Mouse (Mus musculus) kidney, embryonic 16.5 days (tissue): ENCODE results near the gene Rcan3. TPM values are rescaled to one million over a fixed set of nuclear protein-coding genes. Genes with fewer than 3 reads are reported as not detected.

Experiments
- ATAC-seq: fragments of 200-750 bp; cut with Nextera tagmentation; 2 replicates; pipeline ENCODE4 v1.8.0; 2017; ENCODE audit warnings: moderate TSS enrichment; ENCODE audit not compliant: low FRiP score, low TSS enrichment
- H3K27ac ChIP-seq: fragments of 300-500 bp; sonication (generic); 2 replicates; pipeline ENCODE4 v1.5.1; 2014; ENCODE audit warnings: low read length
- H3K27me3 ChIP-seq: fragments of 300-500 bp; sonication (generic); 2 replicates; pipeline ENCODE4 v1.6.1; 2014; ENCODE audit warnings: low read length, control low read depth, mixed read lengths; ENCODE audit not compliant: insufficient read depth
- H3K36me3 ChIP-seq: fragments of 300-500 bp; sonication (generic); 2 replicates; pipeline ENCODE4 v1.6.1; 2014; ENCODE audit warnings: low read length, control low read depth, mixed read lengths; ENCODE audit not compliant: insufficient read depth
- H3K4me1 ChIP-seq: fragments of 300-500 bp; sonication (generic); 2 replicates; pipeline ENCODE4 v1.6.1; 2014; ENCODE audit warnings: low read length, control low read depth, mixed read lengths; ENCODE audit not compliant: insufficient read depth
- H3K4me2 ChIP-seq: fragments of 300-500 bp; sonication (generic); replicated peaks from 2 replicates; pipeline ENCODE4 v1.6.1; 2014; ENCODE audit warnings: low read depth, low read length
- H3K4me3 ChIP-seq: fragments of 300-500 bp; sonication (generic); 2 replicates; pipeline ENCODE4 v1.5.1; 2014; ENCODE audit warnings: mild to moderate bottlenecking, low read length
- H3K9ac ChIP-seq: fragments of 300-500 bp; sonication (generic); replicated peaks from 2 replicates; pipeline ENCODE4 v1.6.1; 2014; ENCODE audit warnings: low read length
- H3K9me3 ChIP-seq: fragments of 300-500 bp; sonication (generic); 2 replicates; pipeline ENCODE4 v1.6.1; 2016; ENCODE audit warnings: low read length, control low read depth
- WGBS: fragments of 180-500 bp; shearing (Covaris S2); extraction: QIAGEN DNeasy Blood & Tissue Kit; methylation state at CpG from one replicate; pipeline ENCODE4 v1.1.7; 2014; 5-methylcytosine and 5-hydroxymethylcytosine counted together
- polyA plus RNA-seq: library from polyadenylated mRNA; unstranded; fragments of >200 nt; fragmentation: Nextera tagmentation; extraction: Ambion mirVana; gene quantifications from 2 replicates; pipeline ENCODE4 v1.2.1, GENCODE M21; 2015

Rcan3 gene
- polyA plus RNA-seq, 1 experiment from 2014 or later: 15.3 TPM

DNA sequence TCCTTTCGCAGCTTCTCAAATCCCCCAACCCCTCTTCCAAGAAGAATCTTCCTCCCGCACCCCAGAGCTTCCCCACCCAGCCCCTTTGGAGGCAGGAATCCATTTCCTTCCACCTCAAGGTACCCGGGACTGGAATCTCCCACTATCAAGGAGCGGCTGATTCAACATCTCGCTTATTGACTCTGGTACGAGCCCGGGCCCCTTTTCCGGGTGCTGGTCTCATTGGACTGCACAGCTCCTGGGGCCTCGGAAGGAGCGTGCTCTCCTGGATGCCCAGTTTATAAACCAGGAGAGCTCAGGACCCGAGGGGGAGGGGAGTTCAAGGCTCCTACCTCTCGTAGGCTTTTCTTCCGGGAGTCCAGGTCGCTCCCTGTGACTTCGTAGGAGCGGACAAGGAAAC lies 36.1 kb downstream of the Rcan3 start:
- 2% methylated on average over 16 of the region's 16 CpGs for WGBS
- Histone ChIP-seq H3K36me3 (no peaks in the 10 kb centered on the region), H3K4me2 (peak overlapping the region; percentile 86), H3K9ac (peak overlapping the region; percentile 61), H3K9me3 (peaks cover 3% of the 10 kb centered on the region; the same call in 1 of the 2 replicates), H3K4me1 (peaks cover 10% of the 10 kb centered on the region), H3K27ac (no peak overlapping the region), H3K4me3 (peak overlapping the region; percentile 51), H3K27me3 (peaks cover 24% of the 10 kb centered on the region; the same call in 1 of the 2 replicates)
- no peak for ATAC-seq

DNA sequence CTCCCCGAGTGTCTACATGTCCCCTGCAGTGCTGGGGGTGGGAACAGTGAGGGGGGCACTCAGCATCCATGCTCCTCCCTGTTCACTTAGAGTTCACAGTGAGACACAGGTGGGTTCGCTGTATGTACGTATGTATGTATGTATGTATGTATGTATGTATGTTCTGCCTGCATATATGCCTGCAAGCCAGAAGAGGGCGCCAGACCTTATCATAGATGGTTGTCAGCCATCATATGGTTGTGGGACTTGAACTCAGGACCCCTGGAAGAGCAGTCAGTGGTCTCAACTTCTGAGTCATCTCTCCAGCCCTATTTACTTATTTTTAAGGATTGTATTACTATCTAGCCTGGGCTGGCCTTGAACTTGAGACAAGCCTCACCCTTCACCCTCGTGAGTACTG lies 37.4 kb downstream of the Rcan3 start:
- ATAC-seq: no peak
- Histone ChIP-seq H3K36me3 (no peaks in the 10 kb centered on the region), H3K9ac (no peak overlapping the region), H3K4me1 (peaks cover 10% of the 10 kb centered on the region), H3K27me3 (peaks cover 24% of the 10 kb centered on the region; the same call in 1 of the 2 replicates), H3K4me2 (no peak overlapping the region), H3K9me3 (peaks cover 3% of the 10 kb centered on the region; the same call in 1 of the 2 replicates), H3K27ac (no peak overlapping the region), H3K4me3 (no peak overlapping the region)
- 92% methylated on average over 5 of the region's 5 CpGs for WGBS

DNA sequence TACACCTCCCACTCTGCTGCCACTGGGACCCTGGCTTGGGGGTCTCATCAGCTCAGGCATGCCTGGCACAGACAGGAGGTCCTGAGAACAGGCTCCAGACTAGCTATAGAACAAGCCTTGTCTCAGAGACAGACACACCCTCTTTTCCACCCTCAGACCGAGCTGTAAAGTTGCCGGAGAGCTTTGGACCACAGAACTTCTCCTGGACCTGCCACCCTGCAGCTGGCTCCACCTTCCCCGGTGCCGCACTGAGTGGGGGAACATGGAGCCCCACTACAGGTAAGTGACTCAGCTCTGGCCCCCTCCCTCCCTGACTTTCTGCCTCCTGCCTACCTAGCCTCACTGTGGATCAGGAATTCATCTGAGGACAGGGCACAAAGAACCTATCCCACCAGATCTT lies 38.3 kb downstream of the Rcan3 start:
- Histone ChIP-seq H3K4me2 (no peak overlapping the region), H3K27ac (no peak overlapping the region), H3K9me3 (peaks cover 3% of the 10 kb centered on the region; the same call in 1 of the 2 replicates), H3K9ac (no peak overlapping the region), H3K4me1 (peaks cover 10% of the 10 kb centered on the region), H3K36me3 (no peaks in the 10 kb centered on the region), H3K27me3 (peaks cover 24% of the 10 kb centered on the region; the same call in 1 of the 2 replicates), H3K4me3 (no peak overlapping the region)
- WGBS: 86% methylated on average over 4 of the region's 4 CpGs
- no peak for ATAC-seq

DNA sequence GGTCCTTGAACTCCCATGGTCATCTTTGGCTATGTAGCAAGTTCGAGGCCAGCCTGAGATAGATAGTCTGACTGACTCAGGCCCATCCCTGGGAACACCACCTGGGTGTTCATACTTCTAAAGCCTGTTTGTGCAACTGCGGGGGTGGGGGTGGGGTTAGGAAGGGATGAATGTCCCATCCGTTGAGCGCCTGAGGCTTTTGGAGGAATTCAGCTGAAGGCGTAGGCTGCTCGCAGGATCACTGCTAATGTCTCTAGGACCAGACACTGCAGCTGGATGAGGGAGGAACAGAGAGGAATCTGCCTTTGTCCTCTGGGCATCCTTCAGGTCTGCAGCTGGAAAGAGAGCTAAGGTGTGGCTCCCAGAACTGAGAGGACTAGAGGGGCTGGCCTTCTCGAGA lies 39.0 kb downstream of the Rcan3 start:
- no peak overlapping the region for H3K27ac ChIP-seq
- peaks cover 24% of the 10 kb centered on the region; the same call in 1 of the 2 replicates for H3K27me3 ChIP-seq
- H3K9ac ChIP-seq: no peak overlapping the region
- no peak overlapping the region for H3K4me2 ChIP-seq
- peaks cover 3% of the 10 kb centered on the region; the same call in 1 of the 2 replicates for H3K9me3 ChIP-seq
- 82% methylated on average over 7 of the region's 7 CpGs for WGBS
- H3K36me3 ChIP-seq: no peaks in the 10 kb centered on the region
- ATAC-seq: no peak
- no peak overlapping the region for H3K4me3 ChIP-seq
- peaks cover 10% of the 10 kb centered on the region for H3K4me1 ChIP-seq

DNA sequence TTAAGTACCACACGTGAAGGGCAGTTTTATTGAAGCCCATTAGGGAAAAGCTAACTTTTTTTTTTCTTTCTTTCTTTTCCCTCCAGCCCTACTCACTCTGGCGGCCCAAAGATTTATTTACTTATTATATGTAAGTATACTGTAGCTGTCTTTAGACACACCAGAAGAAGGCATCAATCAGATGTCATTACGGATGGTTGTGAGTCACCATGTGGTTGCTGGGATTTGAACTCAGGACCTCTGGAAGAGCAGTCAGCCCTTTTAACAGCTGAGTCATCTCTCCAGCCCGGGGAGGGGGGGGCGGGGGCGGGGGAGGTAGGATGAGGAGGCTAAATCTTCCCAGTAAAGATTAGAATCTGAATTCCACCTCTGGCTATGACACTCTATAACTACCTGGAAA lies 40.3 kb downstream of the Rcan3 start:
- no peak overlapping the region for H3K4me3 ChIP-seq
- no peak for ATAC-seq
- 61% methylated on average over 6 of the region's 6 CpGs for WGBS

GRCm38 (mm10) chr4:135392801-135393200 lies 40.9 kb downstream of the Rcan3 start:
- ATAC-seq: no peak
- Histone ChIP-seq H3K4me2 (no peak overlapping the region), H3K9me3 (peaks cover 3% of the 10 kb centered on the region; the same call in 1 of the 2 replicates), H3K27ac (no peak overlapping the region), H3K9ac (no peak overlapping the region), H3K4me1 (peaks cover 5% of the 10 kb centered on the region), H3K4me3 (no peak overlapping the region), H3K27me3 (peaks cover 14% of the 10 kb centered on the region; the same call in 1 of the 2 replicates), H3K36me3 (no peaks in the 10 kb centered on the region)
- WGBS: 83% methylated on average over 3 of the region's 3 CpGs

More for the DNA sequence above, 40.3 kb downstream of the Rcan3 start:
- peaks cover 19% of the 10 kb centered on the region; the same call in 1 of the 2 replicates for H3K27me3 ChIP-seq
- H3K9ac ChIP-seq: no peak overlapping the region
- H3K36me3 ChIP-seq: no peaks in the 10 kb centered on the region
- peaks cover 10% of the 10 kb centered on the region for H3K4me1 ChIP-seq
- H3K9me3 ChIP-seq: peaks cover 3% of the 10 kb centered on the region; the same call in 1 of the 2 replicates
- no peak overlapping the region for H3K4me2 ChIP-seq
- H3K27ac ChIP-seq: no peak overlapping the region

DNA sequence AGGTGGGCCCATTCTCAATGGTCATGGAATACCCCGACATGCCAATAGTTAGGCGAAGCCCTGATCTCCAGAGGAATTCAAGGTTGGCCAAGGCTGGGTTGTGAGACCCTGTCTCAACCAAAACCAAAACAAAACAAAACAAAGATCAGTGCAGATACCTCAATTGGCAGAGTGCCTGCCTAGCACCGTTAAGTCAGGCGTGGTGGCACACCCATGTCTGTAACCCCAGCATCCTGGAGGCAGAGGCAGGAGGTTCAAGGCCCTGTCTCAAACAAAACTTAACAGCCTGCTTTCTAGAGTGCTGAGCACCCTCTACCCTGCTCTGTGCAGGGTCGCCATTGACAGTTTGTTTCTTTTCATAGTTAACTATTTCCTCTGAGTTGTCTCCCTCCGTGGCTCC lies 42.6 kb downstream of the Rcan3 start:
- 0 out of 2 replicates have a peak, but pooled peaks cover 1% of the 10 kb centered on the region for H3K4me1 ChIP-seq
- H3K9me3 ChIP-seq: peaks cover 3% of the 10 kb centered on the region; the same call in 1 of the 2 replicates
- 48% methylated on average over 6 of the region's 6 CpGs for whole genome bisulfite sequencing
- H3K36me3 ChIP-seq: no peaks in the 10 kb centered on the region
- H3K4me3 ChIP-seq: no peak overlapping the region
- no peaks in the 10 kb centered on the region for H3K27me3 ChIP-seq
- no peak overlapping the region for H3K27ac ChIP-seq
- ATAC-seq: no peak
- no peak overlapping the region for H3K9ac ChIP-seq
- no peak overlapping the region for H3K4me2 ChIP-seq

GRCm38 (mm10) chr4:135385614-135386013 lies 48.0 kb downstream of the Rcan3 start:
- Histone ChIP-seq H3K4me2 (no peak overlapping the region), H3K9ac (peak overlapping the region; percentile 26; the same call in 1 of the 2 replicates), H3K4me3 (no peak overlapping the region), H3K27ac (no peak overlapping the region), H3K27me3 (no peaks in the 10 kb centered on the region), H3K4me1 (peaks cover 7% of the 10 kb centered on the region; the same call in 1 of the 2 replicates), H3K36me3 (no peaks in the 10 kb centered on the region), H3K9me3 (no peaks in the 10 kb centered on the region)
- ATAC-seq: peak; percentile 46
- 42% methylated on average over 10 of the region's 10 CpGs for WGBS

DNA sequence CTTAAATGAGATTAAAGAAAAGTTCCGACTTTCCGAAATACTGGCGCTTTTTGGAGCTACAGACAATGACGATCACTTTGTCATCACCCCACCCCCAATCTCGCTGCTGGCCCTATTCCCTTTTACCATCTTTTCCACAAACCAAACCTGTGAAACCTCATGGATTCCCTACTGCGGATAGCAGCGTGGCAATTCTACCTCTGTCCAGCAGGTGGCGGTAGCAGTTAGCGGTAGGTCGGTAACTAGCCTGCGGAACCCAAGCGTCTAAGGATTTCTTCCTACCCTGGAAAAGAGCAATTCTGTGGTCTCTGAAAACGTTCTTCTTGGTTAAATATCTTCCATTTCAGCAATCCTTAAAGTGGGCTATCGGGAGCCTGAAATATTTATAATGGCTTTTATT lies 51.3 kb downstream of the Rcan3 start:
- Histone ChIP-seq H3K9ac (no peak overlapping the region), H3K9me3 (no peaks in the 10 kb centered on the region), H3K4me2 (no peak overlapping the region), H3K27me3 (no peaks in the 10 kb centered on the region), H3K4me3 (no peak overlapping the region), H3K4me1 (peaks cover 7% of the 10 kb centered on the region; the same call in 1 of the 2 replicates), H3K27ac (no peak overlapping the region), H3K36me3 (no peaks in the 10 kb centered on the region)
- WGBS: 7% methylated on average over 14 of the region's 14 CpGs
- ATAC-seq: no peak

GRCm38 (mm10) chr4:135381355-135381754 lies 52.3 kb downstream of the Rcan3 start:
- Histone ChIP-seq H3K4me3 (no peak overlapping the region), H3K4me1 (peaks cover 7% of the 10 kb centered on the region; the same call in 1 of the 2 replicates), H3K4me2 (no peak overlapping the region), H3K36me3 (no peaks in the 10 kb centered on the region), H3K9ac (no peak overlapping the region), H3K27ac (no peak overlapping the region), H3K9me3 (no peaks in the 10 kb centered on the region), H3K27me3 (no peaks in the 10 kb centered on the region)
- WGBS: 57% methylated on average over 8 of the region's 8 CpGs
- no peak for ATAC-seq
